Mouse (Mus musculus) ZHBTc4 (cell line): ENCODE measurements at regions not wholly inside any gene's neighbourhood (a gene's known extent, or its start where the extent isn't known, plus 50 kb on each side); places are given as distances from the start of the nearest gene placed in this dataset.

Experiments used
- DNase-seq: peaks from one replicate; pipeline ENCODE4 v3.0.0-alpha.2; 2011; ENCODE audit warnings: low read depth, low spot score

DNA sequence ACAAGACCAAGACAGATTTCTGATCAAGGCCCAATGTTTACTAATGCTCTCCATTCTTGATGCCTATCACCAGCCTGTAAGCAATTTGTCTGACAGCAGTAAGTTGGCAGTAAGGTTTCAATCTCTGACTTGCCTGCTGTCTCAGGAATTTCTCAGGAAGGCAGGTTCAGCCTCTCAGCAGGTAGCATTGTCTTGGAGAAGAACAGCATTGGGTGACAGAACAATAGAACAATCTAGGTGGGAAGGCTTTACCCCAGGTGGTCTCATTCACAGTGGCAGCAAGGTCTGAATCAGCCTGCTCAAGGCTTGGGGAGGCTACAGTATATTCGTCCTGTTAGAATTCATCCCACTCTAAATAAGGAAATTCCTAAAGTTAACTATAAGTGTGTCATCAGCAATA, 81.2 kb upstream of the Chordc1 start:
- peak; percentile 52 for DNase-seq

DNA sequence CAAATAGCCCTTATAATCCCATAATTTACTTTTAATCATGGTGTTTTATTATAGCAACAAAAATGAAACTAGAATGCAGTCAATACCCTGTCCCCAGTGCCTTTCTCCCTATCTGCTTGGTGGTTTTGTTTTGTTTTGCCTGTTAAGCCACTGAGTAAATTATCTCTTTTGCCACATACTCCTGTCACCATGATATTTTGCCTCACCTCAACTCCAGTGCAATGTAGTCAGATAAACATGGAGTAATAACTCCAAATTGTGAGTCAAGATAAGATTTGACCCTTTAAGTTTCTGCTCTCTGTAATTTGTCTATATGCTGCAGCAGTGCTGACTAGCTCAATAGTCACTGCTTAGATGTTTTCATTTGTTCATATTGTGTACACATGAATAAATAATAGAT, 65.3 kb upstream of the Chordc1 start:
- DNase-seq: no peak

GRCm38 (mm10) chr9:18229933-18230332, 62.0 kb upstream of the Chordc1 start:
- peak; percentile 28 for DNase-seq
